Mouse (Mus musculus): Measurements from ENCODE around the gene F2r. TPM values are rescaled to one million over a fixed set of nuclear protein-coding genes. Genes with fewer than 3 reads are reported as not detected.
A peak's percentile ranks its signal among the peaks of the same experiment; 100 is the strongest.

The F2r gene
- polyA plus RNA-seq (2015; fragmentation: Nextera tagmentation; extraction: Ambion mirVana), result 81.7 and 82.3 TPM in 2 replicates

- H3K27ac ChIP-seq (replicated peaks), result peak within 1 kb of the TSS; percentile 80
- H3K27me3 ChIP-seq, result no peaks in the 10 kb centered on the region
- peak within 1 kb of the TSS; percentile 89 for H3K9ac ChIP-seq
- H3K4me3 ChIP-seq (replicated peaks), result peak within 1 kb of the TSS; percentile 81
- ATAC-seq (ENCODE audit: insufficient number of reproducible peaks, low FRiP score, low TSS enrichment, low read depth), result peak; percentile 91
- under 1% methylated on average over 42 of the region's 42 CpGs for WGBS
- H3K4me2 ChIP-seq (replicated peaks), result peak within 1 kb of the TSS; percentile 66
- H3K36me3 ChIP-seq, result no peaks in the 10 kb centered on the region
- H3K4me1 ChIP-seq, result peaks cover 31% of the 10 kb centered on the region
- H3K9me3 ChIP-seq (replicated peaks), result no peaks in the 10 kb centered on the region
Observed at GRCm38 (mm10) chr13:95618309-95618712, at the start of gene F2r. TSS of gene F2r (minus strand) at chr13:95618487.

GRCm38 (mm10) chr13:95667260-95667659 lies 49.0 kb upstream of the F2r start:
- H3K27ac ChIP-seq (replicated peaks), result no peak overlapping the region
- H3K9ac ChIP-seq, result no peak overlapping the region
- H3K4me3 ChIP-seq (replicated peaks), result no peak overlapping the region
- 9% methylated on average over 7 of the region's 7 CpGs for WGBS
- no peak overlapping the region for H3K4me2 ChIP-seq (replicated peaks)
- H3K9me3 ChIP-seq (replicated peaks), result no peaks in the 10 kb centered on the region
- no peak for ATAC-seq (ENCODE audit: insufficient number of reproducible peaks, low FRiP score, low TSS enrichment, low read depth)
- no peaks in the 10 kb centered on the region for H3K4me1 ChIP-seq
- H3K36me3 ChIP-seq, result peaks cover 27% of the 10 kb centered on the region
- no peaks in the 10 kb centered on the region for H3K27me3 ChIP-seq

- H3K4me3 ChIP-seq (replicated peaks), result no peak overlapping the region
- H3K4me1 ChIP-seq, result no peaks in the 10 kb centered on the region
- WGBS, result 64% methylated on average over 13 of the region's 13 CpGs
- peaks cover 27% of the 10 kb centered on the region for H3K36me3 ChIP-seq
- no peak overlapping the region for H3K27ac ChIP-seq (replicated peaks)
- no peak overlapping the region for H3K9ac ChIP-seq
- no peak overlapping the region for H3K4me2 ChIP-seq (replicated peaks)
- no peak for ATAC-seq (ENCODE audit: insufficient number of reproducible peaks, low FRiP score, low TSS enrichment, low read depth)
- H3K9me3 ChIP-seq (replicated peaks), result no peaks in the 10 kb centered on the region
- H3K27me3 ChIP-seq, result no peaks in the 10 kb centered on the region
Observed at GRCm38 (mm10) chr13:95665644-95666356, 47.5 kb upstream of the F2r start.

- no peak for ATAC-seq (ENCODE audit: insufficient number of reproducible peaks, low FRiP score, low TSS enrichment, low read depth)
Observed at GRCm38 (mm10) chr13:95663834-95664233, 45.5 kb upstream of the F2r start.

GRCm38 (mm10) chr13:95659432-95659831 lies 41.1 kb upstream of the F2r start:
- Histone ChIP-seq H3K36me3 (peaks cover 35% of the 10 kb centered on the region), H3K9ac (no peak overlapping the region), H3K4me3 (replicated peaks) (no peak overlapping the region), H3K4me1 (no peaks in the 10 kb centered on the region), H3K9me3 (replicated peaks) (no peaks in the 10 kb centered on the region), H3K27ac (replicated peaks) (no peak overlapping the region), H3K4me2 (replicated peaks) (no peak overlapping the region), H3K27me3 (no peaks in the 10 kb centered on the region)
- no peak for ATAC-seq (ENCODE audit: insufficient number of reproducible peaks, low FRiP score, low TSS enrichment, low read depth)
- WGBS, result 81% methylated on average over 7 of the region's 7 CpGs

More at GRCm38 (mm10) chr13:95663834-95664233, 45.5 kb upstream of the F2r start:
- Histone ChIP-seq H3K36me3 (peaks cover 31% of the 10 kb centered on the region), H3K9ac (no peak overlapping the region), H3K4me1 (no peaks in the 10 kb centered on the region), H3K4me2 (replicated peaks) (no peak overlapping the region), H3K27me3 (no peaks in the 10 kb centered on the region), H3K9me3 (replicated peaks) (no peaks in the 10 kb centered on the region), H3K27ac (replicated peaks) (no peak overlapping the region), H3K4me3 (replicated peaks) (no peak overlapping the region)
- 93% methylated on average over 4 of the region's 4 CpGs for WGBS

- WGBS, result 73% methylated on average over 9 of the region's 9 CpGs
- H3K27ac ChIP-seq (replicated peaks), result no peak overlapping the region
Observed at GRCm38 (mm10) chr13:95657171-95657570, 38.9 kb upstream of the F2r start.

GRCm38 (mm10) chr13:95655284-95655683 lies 37.0 kb upstream of the F2r start:
- H3K36me3 ChIP-seq, result peaks cover 21% of the 10 kb centered on the region
- H3K27me3 ChIP-seq, result no peaks in the 10 kb centered on the region
- no peak for ATAC-seq (ENCODE audit: insufficient number of reproducible peaks, low FRiP score, low TSS enrichment, low read depth)
- H3K4me2 ChIP-seq (replicated peaks), result no peak overlapping the region
- no peak overlapping the region for H3K27ac ChIP-seq (replicated peaks)
- H3K9me3 ChIP-seq (replicated peaks), result no peaks in the 10 kb centered on the region
- no peak overlapping the region for H3K9ac ChIP-seq
- H3K4me1 ChIP-seq, result no peaks in the 10 kb centered on the region
- no peak overlapping the region for H3K4me3 ChIP-seq (replicated peaks)
- 23% methylated on average over 9 of the region's 9 CpGs for WGBS

More at GRCm38 (mm10) chr13:95657171-95657570, 38.9 kb upstream of the F2r start:
- H3K9ac ChIP-seq, result no peak overlapping the region
- H3K4me2 ChIP-seq (replicated peaks), result no peak overlapping the region
- H3K4me3 ChIP-seq (replicated peaks), result no peak overlapping the region
- peaks cover 21% of the 10 kb centered on the region for H3K36me3 ChIP-seq
- no peaks in the 10 kb centered on the region for H3K9me3 ChIP-seq (replicated peaks)
- no peaks in the 10 kb centered on the region for H3K4me1 ChIP-seq
- H3K27me3 ChIP-seq, result no peaks in the 10 kb centered on the region
- ATAC-seq (ENCODE audit: insufficient number of reproducible peaks, low FRiP score, low TSS enrichment, low read depth), result no peak

GRCm38 (mm10) chr13:95653696-95654095 lies 35.4 kb upstream of the F2r start:
- Histone ChIP-seq H3K36me3 (peaks cover 6% of the 10 kb centered on the region; the same call in 1 of the 2 replicates), H3K9ac (no peak overlapping the region), H3K9me3 (replicated peaks) (no peaks in the 10 kb centered on the region), H3K27ac (replicated peaks) (no peak overlapping the region), H3K27me3 (no peaks in the 10 kb centered on the region), H3K4me1 (no peaks in the 10 kb centered on the region), H3K4me3 (replicated peaks) (no peak overlapping the region), H3K4me2 (replicated peaks) (no peak overlapping the region)
- ATAC-seq (ENCODE audit: insufficient number of reproducible peaks, low FRiP score, low TSS enrichment, low read depth), result no peak
- WGBS, result 88% methylated on average over 4 of the region's 4 CpGs

- Histone ChIP-seq H3K27me3 (no peaks in the 10 kb centered on the region), H3K36me3 (no peaks in the 10 kb centered on the region), H3K9ac (no peak overlapping the region), H3K4me1 (no peaks in the 10 kb centered on the region), H3K27ac (replicated peaks) (no peak overlapping the region), H3K4me3 (replicated peaks) (no peak overlapping the region), H3K9me3 (replicated peaks) (no peaks in the 10 kb centered on the region), H3K4me2 (replicated peaks) (no peak overlapping the region)
- ATAC-seq (ENCODE audit: insufficient number of reproducible peaks, low FRiP score, low TSS enrichment, low read depth), result no peak
- WGBS, result 72% methylated on average over 7 of the region's 7 CpGs
Observed at GRCm38 (mm10) chr13:95651870-95652668, 33.8 kb upstream of the F2r start.

GRCm38 (mm10) chr13:95649941-95650340 lies 31.7 kb upstream of the F2r start:
- Histone ChIP-seq H3K4me1 (no peaks in the 10 kb centered on the region), H3K27me3 (no peaks in the 10 kb centered on the region), H3K27ac (replicated peaks) (no peak overlapping the region), H3K4me2 (replicated peaks) (no peak overlapping the region), H3K9ac (no peak overlapping the region), H3K36me3 (peaks cover 8% of the 10 kb centered on the region; the same call in 1 of the 2 replicates), H3K4me3 (replicated peaks) (no peak overlapping the region), H3K9me3 (replicated peaks) (no peaks in the 10 kb centered on the region)
- WGBS, result 89% methylated on average over 3 of the region's 3 CpGs
- ATAC-seq (ENCODE audit: insufficient number of reproducible peaks, low FRiP score, low TSS enrichment, low read depth), result no peak

- H3K36me3 ChIP-seq, result peaks cover 8% of the 10 kb centered on the region; the same call in 1 of the 2 replicates
- H3K9me3 ChIP-seq (replicated peaks), result no peaks in the 10 kb centered on the region
- H3K4me2 ChIP-seq (replicated peaks), result no peak overlapping the region
- no peak for ATAC-seq (ENCODE audit: insufficient number of reproducible peaks, low FRiP score, low TSS enrichment, low read depth)
- H3K4me1 ChIP-seq, result peaks cover 15% of the 10 kb centered on the region
- no peaks in the 10 kb centered on the region for H3K27me3 ChIP-seq
- no peak overlapping the region for H3K4me3 ChIP-seq (replicated peaks)
- WGBS, result 45% methylated on average over 4 of the region's 4 CpGs
- no peak overlapping the region for H3K9ac ChIP-seq
- peak overlapping the region; percentile 29; the same call in 1 of the 2 replicates for H3K27ac ChIP-seq (replicated peaks)
Observed at GRCm38 (mm10) chr13:95647248-95647647, 29.0 kb upstream of the F2r start.
